Mouse (Mus musculus) bone marrow, adult 2 months (tissue): Measurements from ENCODE around the gene Adgrb3.

Experiments used
- CTCF ChIP-seq: fragments of 200-500 bp; IDR thresholded peaks from 2 replicates; pipeline ENCODE4 v1.5.1; 2011; ENCODE audit warnings: low read length, control low read depth; ENCODE audit not compliant: control insufficient read depth, insufficient read depth
- POLR2A ChIP-seq: fragments of 200-500 bp; IDR thresholded peaks from 2 replicates; pipeline ENCODE4 v1.6.1; 2011; ENCODE audit warnings: low read depth, mild to moderate bottlenecking, control low read depth, low read length, borderline replicate concordance; ENCODE audit not compliant: control insufficient read depth

DNA sequence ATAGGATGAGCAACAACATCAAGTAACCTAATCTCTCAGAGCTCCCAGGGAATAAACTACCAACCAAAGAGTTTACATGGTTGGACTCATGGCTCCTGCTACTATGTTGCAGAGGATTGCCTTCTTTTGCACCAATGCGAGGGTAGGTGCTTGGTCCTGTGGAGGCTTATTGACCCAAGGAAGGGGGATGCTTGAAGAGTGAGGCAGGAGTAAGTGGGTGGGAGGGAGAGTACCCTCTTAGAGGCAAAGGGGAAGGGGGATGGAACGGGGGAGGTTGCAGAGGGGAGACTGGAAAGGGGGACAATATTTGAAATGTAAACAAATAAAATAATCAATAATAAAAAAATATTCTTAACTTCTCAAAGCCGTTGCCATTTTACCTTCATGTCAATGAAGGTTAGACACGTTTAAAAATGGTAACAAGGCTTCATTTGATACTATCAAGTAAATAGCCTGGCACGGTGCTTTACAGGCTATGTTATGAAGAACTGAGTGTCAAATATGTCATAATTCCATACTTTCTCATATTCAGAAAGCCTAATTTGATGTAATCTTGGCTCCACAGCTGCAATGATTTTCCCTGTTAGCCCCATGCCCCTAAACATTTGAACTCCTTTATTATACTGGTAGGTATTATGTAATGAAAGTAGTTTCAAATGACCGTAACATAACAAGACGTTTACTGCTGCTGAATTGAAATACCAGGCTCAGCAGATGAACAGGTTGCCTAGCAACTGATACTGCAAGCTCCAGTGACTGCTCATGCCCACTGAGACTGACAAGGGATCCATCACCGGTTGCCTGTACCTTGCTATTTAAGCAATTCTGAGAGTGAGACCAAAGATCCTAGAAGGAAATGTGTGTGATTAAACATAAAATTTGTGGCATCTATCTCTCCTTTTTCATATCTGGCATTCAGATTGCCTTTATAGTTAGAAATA is 796.1 kb downstream of the Adgrb3 start:
- TF ChIP-seq CTCF: no peak
- TF ChIP-seq POLR2A: no peak
